Mouse (Mus musculus) kidney, postnatal 10 days (tissue): ENCODE results near the gene Cyp2c50.
"Not testable (repeated sequence)": the region's sequence is repeated elsewhere in the genome, so short reads cannot be mapped to it uniquely, and the experiment has no call there.

Experiments
- DNase-seq: peaks from one replicate; pipeline ENCODE4 v3.0.0; 2021; ENCODE audit warnings: mixed read lengths

Cyp2c50 gene

DNA sequence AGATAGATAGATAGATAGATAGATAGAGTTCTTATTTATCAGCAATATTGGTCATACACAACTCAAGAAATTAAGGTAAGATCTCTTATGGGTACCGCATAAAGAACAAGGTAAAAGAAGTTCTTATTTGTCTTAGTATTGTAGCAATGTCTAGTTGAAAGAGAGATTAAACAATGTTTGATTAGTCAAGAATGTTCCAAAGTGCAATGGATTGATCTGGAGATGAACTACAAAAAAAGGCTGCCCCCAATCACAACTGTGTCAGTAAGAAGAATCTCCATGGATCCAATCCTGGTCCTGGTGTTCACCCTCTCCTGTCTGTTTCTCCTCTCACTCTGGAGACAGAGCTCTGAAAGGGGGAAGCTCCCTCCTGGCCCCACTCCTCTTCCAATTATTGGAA, at the start of gene Cyp2c50:
TSS of gene Cyp2c50 (plus strand) at position 268 of the 400 bp plus-strand sequence.
- DNase-seq: not testable (repeated sequence)

DNA sequence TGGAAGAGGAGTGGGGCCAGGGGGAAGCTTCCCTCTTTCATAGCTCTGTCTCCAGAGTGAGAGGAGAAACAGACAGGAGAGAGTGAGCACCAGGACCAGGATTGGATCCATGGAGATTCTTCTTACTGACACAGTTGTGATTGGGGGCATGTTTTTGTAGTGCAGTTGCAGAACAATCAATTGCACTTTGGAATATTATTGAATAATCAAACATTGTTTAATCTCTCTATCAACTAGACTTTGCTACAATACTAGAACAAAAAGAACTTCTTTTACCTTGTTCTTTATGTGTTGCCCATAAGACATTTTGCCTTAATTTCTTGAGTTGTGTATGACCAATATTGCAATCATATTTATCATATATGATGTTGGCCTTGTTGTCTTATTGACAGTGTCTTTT, 15.8 kb upstream of the Cyp2c50 start, which contains the start of gene Cyp2c54:
TSS of gene Cyp2c54 (minus strand) at position 127 of the 400 bp plus-strand sequence.
- no peak for DNase-seq

DNA sequence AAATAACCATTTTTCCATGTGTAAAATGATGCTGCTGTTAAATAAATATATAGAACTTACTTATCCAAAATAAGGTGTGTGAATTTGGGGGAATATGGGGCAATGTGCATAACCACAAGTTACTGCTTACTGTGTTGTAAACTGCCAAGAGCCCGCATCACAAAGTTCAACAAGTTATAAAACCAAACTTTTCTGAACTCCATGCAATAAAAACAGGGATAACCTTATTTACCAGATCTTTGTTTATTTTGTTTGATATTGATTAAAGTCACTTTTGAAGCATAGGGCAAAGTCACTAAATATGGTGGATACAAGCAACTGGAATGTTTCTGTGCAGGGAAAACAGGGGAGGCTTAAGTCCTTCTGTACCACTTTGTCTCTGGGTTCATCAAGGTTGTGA, 1.1 kb upstream of the Cyp2c50 start:
- no peak for DNase-seq

DNA sequence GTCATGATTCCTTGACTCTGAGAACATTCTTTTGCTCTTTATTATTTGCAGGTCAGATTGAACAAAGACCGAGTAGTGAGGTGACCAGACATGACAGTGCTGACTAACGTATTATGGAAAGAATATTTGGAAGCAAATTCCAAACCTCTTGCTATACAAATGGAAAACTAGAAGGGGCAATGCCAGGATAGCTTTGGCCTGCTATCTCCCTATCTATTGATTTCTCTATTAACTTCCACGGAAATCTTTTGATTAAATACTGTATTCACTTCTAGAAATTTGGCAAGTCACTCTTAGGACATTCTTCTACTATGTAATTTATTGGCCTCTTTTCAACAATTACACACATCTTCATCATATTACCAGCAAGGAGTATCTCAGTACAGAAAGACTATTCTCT, 1.6 kb downstream of the Cyp2c50 start:
- DNase-seq: no peak

DNA sequence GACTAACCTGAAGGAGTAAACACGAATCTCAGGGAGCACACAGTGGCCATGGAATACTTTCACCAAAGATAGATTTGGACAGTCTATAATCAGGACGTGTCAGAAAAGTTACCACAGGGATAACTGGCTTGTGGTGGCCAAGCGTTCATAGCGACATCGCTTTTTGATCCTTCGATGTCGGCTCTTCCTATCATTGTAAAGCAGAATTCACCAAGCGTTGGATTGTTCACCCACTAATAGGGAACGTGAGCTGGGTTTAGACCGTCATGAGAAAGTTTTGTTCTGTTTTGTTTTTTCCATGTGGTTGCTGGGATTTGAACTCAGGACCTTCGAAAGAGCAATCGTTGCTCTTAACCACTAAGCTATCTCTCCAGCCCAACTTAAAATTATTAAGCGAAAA, 30.1 kb downstream of the Cyp2c50 start:
- not testable (repeated sequence) for DNase-seq

DNA sequence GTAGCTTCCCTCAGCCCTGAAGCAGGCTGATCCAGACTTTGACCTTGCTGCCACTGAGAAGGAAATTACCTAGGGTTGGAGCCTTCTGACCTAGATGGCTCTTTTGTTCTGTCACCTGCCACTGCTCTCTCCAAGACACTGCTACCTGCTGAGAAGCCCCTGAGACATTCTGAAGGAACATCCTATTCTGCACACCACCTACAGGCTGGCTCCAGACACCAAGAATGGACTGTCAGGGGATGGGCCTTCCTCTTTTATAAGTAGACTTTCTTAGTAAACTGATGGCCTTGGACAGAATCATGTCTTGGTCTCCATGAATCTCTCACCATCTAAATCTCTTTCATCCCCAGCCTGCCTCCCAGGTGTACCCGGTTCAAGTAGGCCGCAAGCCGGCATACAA, 35.7 kb downstream of the Cyp2c50 start:
- DNase-seq: not testable (repeated sequence)

DNA sequence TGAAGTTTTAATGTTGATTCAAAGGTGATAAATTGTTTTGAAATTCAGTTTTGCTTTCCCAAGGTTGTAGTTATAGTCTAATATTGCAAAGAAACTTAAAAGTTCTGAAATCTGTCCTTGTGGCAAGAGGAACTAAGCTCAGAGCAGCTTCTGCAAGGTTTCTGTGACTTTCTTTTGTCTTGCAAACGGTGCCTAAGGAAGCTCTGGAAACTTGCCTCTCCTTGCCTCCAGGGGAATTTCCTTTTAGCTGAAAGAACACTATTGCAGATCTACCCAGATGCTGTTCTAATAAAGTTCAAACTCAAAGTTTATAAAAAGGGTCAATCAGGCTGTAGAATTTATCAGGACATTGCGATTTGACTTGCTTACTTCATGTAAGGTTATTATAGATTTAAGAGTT, 37.5 kb downstream of the Cyp2c50 start:
- not testable (repeated sequence) for DNase-seq
